Mouse (Mus musculus): ENCODE measurements at regions not wholly inside any gene's neighbourhood (a gene's known extent, or its start where the extent isn't known, plus 50 kb on each side); places are given as distances from the start of the nearest gene placed in this dataset.
"Not testable (repeated sequence)": the region's sequence is repeated elsewhere in the genome, so short reads cannot be mapped to it uniquely, and the experiment has no call there.

DNA sequence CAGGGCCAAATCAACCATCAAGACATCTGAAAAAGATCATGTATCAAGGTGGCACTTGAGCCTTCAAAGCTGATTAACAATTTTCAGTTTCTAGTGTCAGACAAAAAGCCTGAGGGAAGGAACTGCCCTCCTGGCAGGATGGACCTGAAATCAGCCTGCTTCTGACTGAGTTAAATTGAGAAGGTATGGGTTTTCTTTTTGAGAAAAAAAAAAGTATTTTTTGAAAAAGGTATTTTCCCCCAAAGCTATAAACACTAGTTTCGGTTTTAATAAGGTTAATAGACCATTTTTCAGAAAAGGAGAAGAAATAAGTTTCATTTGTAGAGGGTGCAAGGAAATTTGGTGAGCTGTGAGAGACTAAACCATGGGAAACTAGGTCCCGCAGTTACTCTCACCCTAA lies 124.6 kb upstream of the Mrpl21 start:
- not testable (repeated sequence) for DNase-seq

DNA sequence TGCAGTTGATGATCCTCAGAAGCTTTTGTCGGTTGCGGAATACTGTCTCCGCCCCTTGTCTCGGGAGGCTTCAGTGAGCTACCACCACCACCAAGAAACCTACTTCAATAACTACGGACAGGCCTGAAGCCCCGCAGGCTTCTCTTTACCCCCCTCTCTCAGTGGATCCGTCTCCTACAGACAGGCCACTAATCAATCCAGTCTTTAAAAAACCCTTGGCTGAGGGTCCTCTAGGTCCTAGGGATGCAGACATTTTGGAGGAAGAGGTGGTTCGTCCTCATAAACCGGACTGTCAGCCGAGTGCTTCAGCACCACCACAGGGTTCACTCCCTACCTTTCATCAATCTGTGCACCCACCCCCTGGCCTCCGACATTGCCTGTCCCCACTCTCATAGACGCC lies 123.4 kb upstream of the Mrpl21 start:
- no peak for DNase-seq

DNA sequence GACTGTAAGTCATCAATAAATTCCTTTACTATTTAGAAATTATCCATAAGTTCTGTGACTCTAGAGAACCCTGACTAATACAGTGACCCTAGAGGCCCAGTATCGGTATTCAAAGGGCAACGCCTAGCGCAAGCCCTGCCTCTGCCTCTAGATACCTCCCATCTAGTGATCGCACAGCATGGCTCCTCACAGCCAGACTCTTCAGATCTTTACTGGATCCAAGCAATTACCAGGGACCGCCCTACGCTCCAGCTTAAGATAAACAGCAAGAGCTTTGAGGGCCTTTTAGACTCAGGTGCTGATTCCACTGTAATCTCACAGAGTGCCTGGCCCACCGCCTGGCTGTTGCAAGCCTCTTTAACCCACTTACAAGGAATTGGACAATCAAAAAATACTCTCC lies 115.0 kb upstream of the Mrpl21 start:
- no peak for DNase-seq

DNA sequence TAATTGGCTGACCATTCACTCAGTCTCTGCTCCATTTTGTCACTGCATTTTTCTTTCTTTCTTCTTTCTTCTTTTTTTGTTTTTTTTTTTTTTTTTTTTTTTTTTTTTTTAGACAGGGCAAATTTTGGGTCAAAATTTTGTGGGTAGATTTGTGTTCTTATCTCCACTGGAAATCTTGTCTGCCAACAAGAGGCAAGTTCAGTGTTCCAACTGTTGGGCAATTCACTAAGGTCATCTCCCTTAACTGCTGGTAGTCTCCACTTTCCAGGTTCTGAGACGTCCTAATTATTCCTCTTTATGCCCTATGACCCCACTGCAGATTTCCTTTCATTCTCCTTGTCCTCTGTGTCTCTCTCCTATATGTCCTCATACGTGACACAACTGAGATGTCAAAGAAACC lies 100.1 kb upstream of the Mrpl21 start:
- no peak for DNase-seq

DNA sequence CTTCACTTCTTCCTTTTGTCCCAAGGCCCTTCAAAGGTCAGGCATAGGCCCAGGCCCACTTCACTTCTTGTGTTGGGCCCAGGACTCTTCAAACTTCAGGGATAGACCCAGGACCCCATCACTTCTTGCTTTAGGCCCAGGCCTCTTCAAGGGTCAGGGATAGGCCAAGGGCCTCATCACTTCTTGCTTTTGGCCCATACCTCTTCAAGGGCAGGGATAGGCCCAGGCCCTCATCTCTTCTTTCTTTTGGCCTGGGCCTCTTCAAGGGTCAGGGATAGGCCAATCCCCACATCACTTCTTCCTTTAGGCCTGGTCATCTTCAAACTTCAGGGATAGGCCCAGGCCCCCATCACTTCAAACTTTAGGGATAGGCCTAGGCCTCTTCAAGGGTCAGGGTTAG lies 90.1 kb upstream of the Mrpl21 start:
- no peak for DNase-seq

DNA sequence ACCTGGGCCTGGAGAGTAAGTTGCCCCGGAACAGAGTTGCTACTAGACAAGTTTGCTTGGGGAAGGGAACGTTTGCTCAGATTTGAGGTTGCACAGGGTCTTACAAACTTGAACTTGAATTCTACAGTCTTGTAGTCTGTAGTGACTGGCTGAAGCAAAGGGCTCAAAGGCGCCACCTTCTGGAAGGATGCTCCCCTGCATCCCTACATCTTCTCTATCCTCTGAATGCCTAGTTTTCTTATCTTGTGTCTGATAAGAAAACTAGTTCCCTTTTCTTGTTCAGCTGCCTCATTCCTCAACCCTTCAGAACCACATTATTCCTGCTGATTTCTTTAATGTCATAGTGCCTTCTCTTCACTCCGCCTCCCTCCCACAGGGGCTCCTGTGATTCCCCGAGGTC lies 78.2 kb upstream of the Mrpl21 start:
- DNase-seq, result peak; percentile 59

DNA sequence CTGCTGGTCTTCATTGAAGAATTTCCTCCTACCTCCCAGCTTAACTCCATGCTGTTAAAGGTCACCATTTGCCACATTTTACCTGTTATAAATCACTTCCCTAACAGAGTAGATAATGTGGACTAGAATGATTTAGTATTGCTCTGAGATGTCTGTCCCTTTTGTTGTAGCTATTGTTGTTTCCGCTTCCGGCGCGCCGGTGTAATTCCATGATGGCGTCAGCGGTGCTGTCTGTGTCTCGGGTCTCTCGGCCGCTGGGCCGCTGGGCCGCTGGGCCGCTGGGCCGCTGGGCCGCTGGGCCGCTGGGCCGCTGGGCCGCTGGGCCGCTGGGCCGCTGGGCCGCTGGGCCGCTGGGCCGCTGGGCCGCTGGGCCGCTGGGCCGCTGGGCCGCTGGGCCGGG lies 77.3 kb upstream of the Mrpl21 start:
- not testable (repeated sequence) for DNase-seq

DNA sequence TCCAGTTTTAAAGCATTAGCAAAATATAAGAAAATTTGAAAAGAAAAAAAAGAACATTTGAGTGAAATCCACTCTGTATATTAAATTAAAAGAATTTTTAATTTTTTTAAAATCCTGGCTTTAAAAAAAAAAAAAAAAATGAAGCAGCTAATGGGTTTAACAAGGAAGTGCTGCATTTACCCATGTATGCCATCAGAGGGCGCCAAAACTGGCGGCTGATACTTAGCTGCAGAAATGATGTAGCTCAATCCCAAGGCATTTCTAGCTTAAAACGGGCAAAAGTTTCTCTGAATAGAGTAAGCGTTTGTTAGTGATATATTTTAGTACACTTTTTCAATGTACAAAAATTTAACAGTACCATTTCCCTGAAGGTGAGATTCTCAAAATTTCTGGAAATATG lies 74.4 kb upstream of the Mrpl21 start:
- peak; percentile 55 for DNase-seq
